Mouse (Mus musculus): ENCODE measurements around the gene Otog. TPM values are rescaled to one million over a fixed set of nuclear protein-coding genes. Genes with fewer than 3 reads are reported as not detected.

Gene Otog
- 0.02 and 0.15 TPM in 2 replicates for polyA plus RNA-seq (2012; rRNA removed; ENCODE audit: low replicate concordance)

GRCm38 (mm10) chr7:46240696-46241095, at the start of gene Otog:
TSS of gene Otog (plus strand) at chr7:46240987.

GRCm38 (mm10) chr7:46238346-46238745, 2.4 kb upstream of the Otog start, which contains the start of gene Ush1c:
TSS of gene Ush1c (minus strand) at chr7:46238503.

Other genes starting within 250 kb of the Otog start
- 11.8 and 26.8 TPM in 2 replicates for gene Abcc6, start 210.7 kb upstream of the Otog start, polyA plus RNA-seq (2012; rRNA removed; ENCODE audit: low replicate concordance)
- gene Nomo1, start 207.3 kb upstream of the Otog start, polyA plus RNA-seq (2012; rRNA removed; ENCODE audit: low replicate concordance) = 46.2 and 54.6 TPM in 2 replicates
- gene Kcnj11, start 140.2 kb upstream of the Otog start, polyA plus RNA-seq (2012; rRNA removed; ENCODE audit: low replicate concordance) = 0.77 and 1.3 TPM in 2 replicates
- gene Abcc8, start 61.0 kb upstream of the Otog start, polyA plus RNA-seq (2012; rRNA removed; ENCODE audit: low replicate concordance) = 0.78 and 4.6 TPM in 2 replicates
- gene Ush1c, start 2.5 kb upstream of the Otog start, polyA plus RNA-seq (2012; rRNA removed; ENCODE audit: low replicate concordance) = 56.5 and 88.5 TPM in 2 replicates
- not detected in 2 replicates for gene Myod1, start 135.5 kb downstream of the Otog start, polyA plus RNA-seq (2012; rRNA removed; ENCODE audit: low replicate concordance)
- gene Kcnc1, start 155.5 kb downstream of the Otog start, polyA plus RNA-seq (2012; rRNA removed; ENCODE audit: low replicate concordance) = 0.44 and 0.53 TPM in 2 replicates

Data from duodenum, adult 2 months (tissue).